Mouse (Mus musculus) heart, postnatal 0 days (tissue): ENCODE measurements around the gene Pcgf5.

ENCODE experiments used
- CTCF ChIP-seq: IDR thresholded peaks from 2 replicates; pipeline ENCODE4 v1.5.1; 2016; ENCODE audit warnings: antibody characterized with exemption, control low read depth, low read depth
- EP300 ChIP-seq: IDR thresholded peaks from 2 replicates; pipeline ENCODE4 v1.6.1; 2016; ENCODE audit warnings: antibody characterized with exemption, low read depth

DNA sequence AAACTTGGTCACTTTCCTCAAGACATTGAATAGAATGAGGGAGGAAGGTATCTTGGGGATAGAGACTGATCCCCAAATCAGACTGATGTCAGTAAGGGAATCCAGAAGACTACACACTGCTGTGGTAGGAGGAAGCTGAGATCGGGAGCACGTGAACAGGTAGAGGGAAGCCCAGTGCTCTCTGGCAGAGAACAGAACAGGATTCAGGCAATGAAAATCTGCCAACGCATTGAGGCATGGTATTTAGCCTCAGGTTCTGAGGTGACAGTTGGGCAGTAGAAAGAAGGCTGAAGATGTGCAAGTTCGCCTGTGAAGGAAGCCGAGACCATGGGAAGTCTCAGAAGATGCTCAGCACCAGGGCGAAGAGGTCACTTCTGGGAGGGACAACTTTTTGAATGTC lies 733 bp upstream of the Pcgf5 start:
- TF ChIP-seq CTCF (no peak), EP300 (no peak)
